Mouse (Mus musculus) C2C12 (cell line): Measurements from ENCODE around the gene Jmjd7.

Experiments
- CEBPB ChIP-seq: IDR thresholded peaks from one replicate; pipeline ENCODE4 v1.6.1; 2011; ENCODE audit warnings: low read depth, mild to moderate bottlenecking, control low read depth, moderate library complexity
- CTCF ChIP-seq: IDR thresholded peaks from one replicate; pipeline ENCODE4 v1.5.1; 2011; ENCODE audit not compliant: control insufficient read depth, insufficient read depth, insufficient read length
- FOSL1 ChIP-seq: IDR thresholded peaks from one replicate; pipeline ENCODE4 v1.8.0; 2011; ENCODE audit warnings: mild to moderate bottlenecking, low read length; ENCODE audit not compliant: poor library complexity, insufficient read depth, severe bottlenecking
- MAX ChIP-seq: IDR thresholded peaks from one replicate; pipeline ENCODE4 v1.6.1; 2011; ENCODE audit warnings: mild to moderate bottlenecking, control low read depth
- MYOD1 ChIP-seq: IDR thresholded peaks from one replicate; pipeline ENCODE4 v1.6.1; 2011; ENCODE audit warnings: low read depth; ENCODE audit not compliant: control insufficient read depth, insufficient read length
- MYOG ChIP-seq: IDR thresholded peaks from one replicate; pipeline ENCODE4 v1.6.1; 2011; ENCODE audit not compliant: control insufficient read depth, insufficient read length; ENCODE audit errors: extremely low read depth
- USF1 ChIP-seq: IDR thresholded peaks from one replicate; pipeline ENCODE4 v1.6.1; 2011; ENCODE audit warnings: low read depth, mild to moderate bottlenecking, control low read depth, moderate library complexity

DNA sequence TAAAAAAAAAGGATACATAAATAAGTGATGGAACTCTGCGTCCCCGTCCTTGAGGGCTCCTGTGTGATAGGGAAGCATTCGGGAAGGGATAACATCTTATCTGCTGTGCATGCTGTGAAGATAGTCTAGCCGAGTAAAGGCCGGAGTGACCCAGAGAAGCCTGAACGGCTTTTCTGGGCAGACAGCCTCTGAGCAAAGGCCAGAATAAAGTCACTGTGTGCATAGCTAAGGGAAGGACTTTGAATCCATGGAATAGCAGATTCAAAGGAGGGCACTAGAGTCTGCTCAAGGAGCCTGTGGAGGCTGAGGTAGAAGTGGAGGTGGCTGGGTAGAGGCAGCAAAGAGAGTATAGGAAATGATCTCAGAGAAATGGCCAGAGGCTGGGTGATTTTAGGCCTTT lies 32.4 kb upstream of the Jmjd7 start:
- TF ChIP-seq CTCF (no peak), USF1 (no peak), CEBPB (no peak), MYOD1 (no peak), MYOG (no peak), MAX (no peak), FOSL1 (no peak)
